Mouse (Mus musculus) adrenal gland (tissue): ENCODE measurements around the gene Vmn1r63.
"Not testable (repeated sequence)": the region's sequence is repeated elsewhere in the genome, so short reads cannot be mapped to it uniquely, and the experiment has no call there.

Experiments used
- intact Hi-C: fragments of 180-260 bp; cut with DNase I; formaldehyde crosslinking; loops from one replicate; pipeline ENCODE4 v1.15.1; 2025
- long read RNA-seq, 2 experiments: library from polyadenylated mRNA; unstranded; transcript quantifications; one replicate each; pipeline ENCODE4 v2.0.0; 2020; ENCODE audit warnings: borderline replicate concordance in 1 of 2; ENCODE audit not compliant: insufficient replicate concordance in 1 of 2

Gene Vmn1r63
- long read RNA-seq, experiment 1: 0 reads
- long read RNA-seq, experiment 2: 0 reads

DNA sequence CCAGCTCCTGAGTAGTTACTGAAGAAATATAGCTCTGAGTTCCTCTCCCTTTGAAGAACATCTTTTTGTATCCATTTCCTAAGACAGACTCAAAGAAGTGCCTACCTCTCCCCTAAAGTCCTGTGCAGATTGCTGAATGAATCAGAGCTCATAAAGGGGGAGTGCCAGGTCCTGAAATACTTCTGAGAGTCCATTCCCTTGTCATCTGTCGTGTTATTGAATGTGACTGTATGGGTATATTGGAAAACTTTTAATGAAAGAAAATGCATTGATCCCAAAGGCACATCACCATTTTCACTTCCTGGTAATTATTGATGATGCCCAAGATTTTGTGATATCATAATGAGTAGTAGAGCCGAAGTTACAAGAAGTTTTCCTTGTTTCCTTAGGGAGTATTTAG, at the start of gene Vmn1r63:
Gene Vmn1r63, minus strand, starts transcription at position 101 of the 400 bp plus-strand sequence.
- intact Hi-C loops: not testable (repeated sequence)
